Mouse (Mus musculus) WW6 (cell line): Measurements from ENCODE around the gene Cdk14.
A peak's percentile ranks its signal among the peaks of the same experiment; 100 is the strongest.

Experiments used
- DNase-seq: peaks from one replicate; pipeline ENCODE4 v3.0.0-alpha.2; 2013; ENCODE audit warnings: low read depth, low spot score

Gene Cdk14

GRCm38 (mm10) chr5:4801096-4801850, 618.8 kb downstream of the Cdk14 start:
- DNase-seq: no peak

DNA sequence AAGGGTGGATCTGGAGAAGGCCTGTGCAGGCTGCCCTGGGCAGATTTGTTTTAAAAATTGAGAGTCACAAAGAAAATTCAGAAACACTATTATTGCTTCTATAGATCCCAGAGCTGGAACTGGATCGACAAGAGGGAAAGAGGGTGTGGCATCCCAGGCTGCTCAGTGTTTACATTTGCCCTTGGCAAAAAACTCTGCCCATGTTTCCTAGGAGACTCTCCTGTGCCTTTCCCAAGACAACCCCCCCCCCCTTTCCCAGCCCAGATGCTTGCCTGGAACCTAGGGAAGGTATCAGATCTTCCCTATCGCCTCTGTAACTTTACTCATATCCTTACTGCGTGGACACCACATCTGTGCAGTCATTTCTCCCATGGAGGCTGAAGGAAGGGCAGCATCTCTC, 628.9 kb downstream of the Cdk14 start:
- DNase-seq: no peak

DNA sequence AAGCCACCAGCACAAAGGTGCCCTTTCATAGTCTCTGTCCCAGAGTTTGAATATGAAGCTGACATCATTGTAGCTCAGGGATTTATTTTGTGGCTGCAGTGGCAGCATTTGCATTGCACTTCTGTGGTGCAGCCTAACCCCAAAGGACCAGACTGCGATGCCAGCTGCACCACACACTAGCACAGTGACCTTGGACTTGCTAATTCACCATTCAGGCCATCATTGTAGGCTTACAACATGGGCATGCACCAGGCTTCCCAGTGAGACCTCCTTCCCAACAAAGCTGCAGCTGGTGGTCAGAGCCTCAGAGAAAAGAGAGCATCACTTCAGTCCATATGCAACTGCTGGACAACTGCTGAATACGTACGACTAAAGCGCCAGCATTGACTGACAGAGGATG, 629.8 kb downstream of the Cdk14 start:
- no peak for DNase-seq

DNA sequence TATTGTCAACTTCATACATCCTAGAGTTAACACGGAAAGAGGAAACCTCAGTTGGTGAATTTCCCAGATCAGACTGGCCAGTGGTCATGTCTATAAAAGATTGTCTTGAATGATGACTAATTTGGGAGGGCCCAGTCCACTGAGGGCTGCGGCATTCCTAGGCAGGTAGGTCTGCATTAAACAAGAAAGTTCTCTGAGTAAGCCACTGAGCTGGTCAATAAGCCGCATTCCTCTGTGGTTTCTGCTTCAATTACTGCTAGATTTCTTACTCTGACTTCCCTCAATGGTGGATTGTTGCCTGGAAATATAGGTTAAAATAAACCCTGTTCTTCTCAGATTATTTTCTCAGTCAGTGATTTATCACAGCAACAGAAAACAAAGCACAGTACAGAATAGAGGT, 631.6 kb downstream of the Cdk14 start:
- no peak for DNase-seq

DNA sequence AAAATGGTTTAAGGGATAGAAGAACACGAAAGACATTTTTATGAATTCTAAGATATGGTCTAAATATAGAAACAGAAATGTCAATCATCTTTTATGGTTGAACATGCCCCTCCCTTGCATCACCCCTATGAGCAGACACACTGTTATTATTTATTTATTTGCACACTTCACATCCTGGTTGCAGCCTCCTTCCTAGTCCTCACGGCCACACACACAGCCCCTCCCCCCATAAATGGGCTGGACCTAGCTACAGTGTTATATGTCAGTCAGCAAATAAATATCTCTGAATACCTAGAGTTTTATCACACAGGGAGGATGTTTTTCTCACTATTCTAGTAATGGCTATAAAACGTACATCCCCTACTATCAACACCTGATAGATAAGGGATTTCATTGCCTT, 633.3 kb downstream of the Cdk14 start:
- no peak for DNase-seq

GRCm38 (mm10) chr5:4778274-4778673, 641.8 kb downstream of the Cdk14 start:
- DNase-seq: no peak

DNA sequence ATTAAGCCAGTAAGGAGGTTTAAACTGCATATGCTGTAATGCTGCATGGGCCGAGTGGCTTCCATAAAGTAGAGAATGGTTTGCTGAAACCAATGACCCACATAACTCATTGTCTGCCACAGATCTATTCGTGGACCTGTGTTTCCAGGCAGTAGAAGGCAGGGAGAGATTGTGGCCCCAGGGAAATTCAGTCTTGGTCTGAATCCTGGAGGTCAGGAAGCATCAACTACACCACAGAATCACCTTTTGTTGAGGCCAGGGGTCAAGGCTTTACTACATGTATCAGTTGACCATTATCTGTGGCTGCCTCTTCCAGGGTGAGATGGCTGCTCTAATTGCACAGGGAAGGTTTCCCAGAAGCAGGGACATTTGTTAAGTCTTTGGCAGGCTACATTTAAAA, 643.6 kb downstream of the Cdk14 start:
- DNase-seq: no peak

- no peak for DNase-seq
Observed at GRCm38 (mm10) chr5:4773090-4773772, 646.9 kb downstream of the Cdk14 start.

- DNase-seq: no peak
Observed at GRCm38 (mm10) chr5:4770609-4771008, 649.5 kb downstream of the Cdk14 start.

DNA sequence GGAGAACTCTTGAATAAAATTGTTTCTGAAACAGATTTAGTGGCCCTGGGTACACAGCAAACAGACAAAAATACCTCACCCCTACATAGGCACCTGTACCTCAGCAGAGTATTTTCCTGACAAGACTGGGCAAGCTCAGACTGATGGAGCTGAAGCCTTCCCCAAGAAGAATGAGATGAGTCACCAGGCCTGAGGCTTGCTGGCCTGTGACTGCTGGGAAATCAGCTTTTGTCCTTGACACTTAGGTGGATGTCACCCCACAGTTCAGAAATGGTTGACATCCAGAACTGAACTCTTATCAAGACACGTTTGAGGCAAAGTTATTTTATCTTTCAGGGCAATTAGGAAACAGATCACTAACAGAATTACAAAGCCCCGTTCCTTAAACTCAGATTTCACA, 652.2 kb downstream of the Cdk14 start:
- no peak for DNase-seq

DNA sequence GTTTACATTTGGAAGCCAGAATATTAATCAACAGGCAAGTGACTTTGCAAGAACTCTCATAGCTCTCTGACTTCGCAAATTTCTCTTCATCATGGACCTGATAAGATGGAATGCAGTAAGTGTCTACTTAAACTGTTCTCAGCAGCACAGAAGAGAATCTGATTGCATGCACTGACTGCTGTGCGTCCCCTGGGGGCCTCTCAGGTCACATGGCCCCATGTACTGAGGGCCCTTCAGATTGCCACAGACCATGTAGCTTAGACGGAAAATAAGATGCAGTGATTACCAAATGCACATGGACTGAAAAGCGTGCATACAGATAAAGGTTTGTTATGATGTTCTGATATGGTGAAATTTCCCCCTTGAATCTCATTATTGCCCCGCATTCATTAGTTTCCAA, 653.4 kb downstream of the Cdk14 start:
- no peak for DNase-seq

DNA sequence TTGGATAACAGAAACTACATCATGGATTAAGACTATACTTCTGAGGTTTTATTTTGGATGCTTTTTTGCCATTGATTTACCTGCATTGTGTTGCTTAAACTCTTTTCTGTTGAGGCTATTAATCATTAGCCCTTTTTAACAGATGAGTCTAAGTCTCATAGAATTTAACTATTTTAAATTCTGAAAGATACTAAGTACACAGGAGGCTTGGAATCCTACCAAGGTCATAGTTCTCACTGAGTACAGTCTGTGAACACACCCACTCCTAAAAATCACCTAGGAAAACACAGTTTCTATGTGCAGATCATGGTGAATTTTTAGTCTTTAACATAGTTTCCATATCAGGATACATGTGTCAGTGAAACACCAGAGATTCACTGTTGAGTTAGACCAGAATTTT, 658.2 kb downstream of the Cdk14 start:
- DNase-seq: no peak

- DNase-seq: no peak
Observed at GRCm38 (mm10) chr5:4758331-4759080, 661.6 kb downstream of the Cdk14 start.

DNA sequence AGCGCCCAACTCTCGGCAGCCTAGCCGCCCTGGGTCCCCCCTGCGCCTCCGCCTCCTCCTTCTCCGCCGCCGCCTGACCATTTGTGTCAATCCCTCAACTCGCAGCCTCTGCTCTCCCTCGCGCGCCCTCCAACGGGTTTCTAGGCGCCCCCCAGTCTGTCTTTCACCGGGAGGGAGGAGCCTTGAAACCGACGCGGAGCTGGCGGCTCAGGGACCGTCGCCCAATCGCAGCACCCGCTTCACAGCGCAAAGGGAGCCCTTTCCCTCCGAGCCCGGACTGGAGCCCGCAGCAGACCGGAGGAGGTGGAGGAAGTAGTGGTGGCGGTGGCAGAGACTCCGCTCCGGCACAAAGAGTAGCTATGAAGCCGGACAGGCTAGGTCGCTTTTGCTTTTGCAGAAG, 662.2 kb downstream of the Cdk14 start, which contains the start of gene Fzd1:
Gene Fzd1 (minus strand): TSS at position 134 of the 400 bp plus-strand sequence.
- DNase-seq: peak; percentile 78

- no peak for DNase-seq
Observed at GRCm38 (mm10) chr5:4756871-4757711, 663.0 kb downstream of the Cdk14 start.

GRCm38 (mm10) chr5:4756001-4756681, 664.0 kb downstream of the Cdk14 start:
- DNase-seq: no peak

DNA sequence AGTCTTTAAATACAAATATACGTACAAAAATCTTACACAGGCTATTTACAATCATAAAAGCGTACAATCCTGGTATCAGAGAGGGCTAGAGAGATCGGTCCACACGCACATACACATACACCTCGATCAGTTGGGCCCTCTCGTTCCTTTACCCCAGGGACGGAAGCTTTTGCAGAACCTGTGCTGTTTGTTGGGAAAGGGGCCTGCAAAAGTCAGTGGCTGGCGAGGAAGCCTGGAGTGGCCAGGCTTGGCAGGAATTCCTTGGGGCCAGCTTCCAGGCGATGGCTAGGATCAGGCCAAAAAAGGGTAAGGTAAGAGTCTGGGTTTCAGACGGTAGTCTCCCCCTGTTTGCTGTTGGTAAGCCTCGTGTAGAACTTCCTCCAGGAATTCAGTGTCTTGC, 664.8 kb downstream of the Cdk14 start:
- no peak for DNase-seq

GRCm38 (mm10) chr5:4754701-4755281, 665.3 kb downstream of the Cdk14 start:
- no peak for DNase-seq
